Mouse (Mus musculus): ENCODE data around the gene Magix. TPM values are rescaled to one million over a fixed set of nuclear protein-coding genes. Genes with fewer than 3 reads are reported as not detected.

Gene Magix
- total and polyA plus RNA-seq, 2 experiments = 20.9 to 33.0 TPM

DNA sequence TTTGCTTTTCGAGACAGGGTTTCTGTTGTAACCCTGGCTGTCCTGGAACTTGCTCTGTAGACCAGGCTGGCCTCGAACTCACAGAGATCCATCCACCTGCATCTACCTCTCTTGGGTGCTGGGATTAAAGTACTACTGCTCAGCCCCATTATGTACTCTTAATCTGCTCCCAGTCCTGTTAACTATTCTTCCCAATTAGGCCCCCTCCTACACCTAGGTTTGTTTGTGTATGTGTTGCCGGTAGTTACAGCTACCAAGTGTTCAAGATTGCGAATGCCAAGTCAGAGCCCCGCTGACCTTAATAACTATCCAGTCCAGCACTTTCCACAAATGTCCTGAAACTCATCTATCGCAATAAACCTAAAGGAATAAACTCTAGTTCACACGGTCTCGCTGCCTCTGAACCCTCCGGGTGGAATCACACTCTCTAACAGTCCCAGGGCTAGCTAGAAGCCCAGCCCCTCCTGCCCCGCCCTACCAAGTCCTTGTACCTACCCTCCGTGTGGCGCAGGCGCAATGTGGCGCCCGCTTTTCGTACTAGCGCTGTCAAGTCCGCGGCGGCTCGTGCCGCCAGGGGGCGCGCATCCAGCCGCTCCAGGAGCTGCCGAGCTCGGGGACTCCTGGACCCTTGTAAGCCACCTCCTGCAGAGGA lies 1.5 kb downstream of the Magix start:
- Histone ChIP-seq H3K79me2 (ENCODE audit: control insufficient read depth, insufficient read depth, low read length) (no peaks in the 10 kb centered on the region), H3K4me3 (ENCODE audit: insufficient read depth, low read depth, low read length) (peak overlapping the region; percentile 51), H3K36me3 (ENCODE audit: control insufficient read depth, insufficient read depth, low read length) (no peaks in the 10 kb centered on the region), H3K4me1 (ENCODE audit: control insufficient read depth, insufficient read depth, low read length) (no peaks in the 10 kb centered on the region), H3K9ac (ENCODE audit: low read depth, low read length) (peak overlapping the region; percentile 65), H3K27ac (replicated peaks; ENCODE audit: insufficient read depth, low read depth, low read length) (peak overlapping the region; percentile 94), H3K27me3 (ENCODE audit: control insufficient read depth, insufficient read depth, low read length) (no peaks in the 10 kb centered on the region)
- WGBS = 3% methylated on average over 27 of the region's 27 CpGs
- DNase-seq (ENCODE audit: extremely low read depth, low read depth, low spot score) = peak; percentile 73
- TF ChIP-seq CTCF (IDR thresholded peaks at IDR 0.05; ENCODE audit: low read depth, low read length) = peak; percentile 74
- no peak for TF ChIP-seq POLR2A (IDR thresholded peaks at IDR 0.05; ENCODE audit: extremely low read depth, insufficient read depth, low read length)

DNA sequence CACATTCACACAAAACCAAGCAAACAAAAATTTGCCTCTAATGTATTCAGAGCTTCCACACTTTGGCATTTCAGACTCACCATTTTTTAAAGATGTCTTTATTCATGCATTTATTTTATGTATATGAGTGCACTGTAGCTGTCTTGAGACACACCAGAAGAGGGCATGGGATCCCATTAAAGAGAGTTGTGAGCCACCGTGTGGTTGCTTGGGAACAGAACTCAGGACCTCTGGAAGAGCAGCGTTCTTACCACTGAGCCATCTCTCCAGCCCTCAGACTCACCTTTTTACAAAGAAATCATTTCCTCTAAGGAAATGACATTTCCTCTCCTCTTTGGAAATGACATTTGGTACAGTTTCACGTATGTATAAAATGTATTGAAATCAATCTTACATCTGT lies 2.1 kb downstream of the Magix start:
- Histone ChIP-seq H3K4me1 (ENCODE audit: control insufficient read depth, insufficient read depth, low read length) (no peaks in the 10 kb centered on the region), H3K4me3 (ENCODE audit: insufficient read depth, low read depth, low read length) (no peak overlapping the region), H3K79me2 (ENCODE audit: control insufficient read depth, insufficient read depth, low read length) (no peaks in the 10 kb centered on the region), H3K27me3 (ENCODE audit: control insufficient read depth, insufficient read depth, low read length) (no peaks in the 10 kb centered on the region), H3K27ac (replicated peaks; ENCODE audit: insufficient read depth, low read depth, low read length) (no peak overlapping the region), H3K9ac (ENCODE audit: low read depth, low read length) (no peak overlapping the region), H3K36me3 (ENCODE audit: control insufficient read depth, insufficient read depth, low read length) (no peaks in the 10 kb centered on the region)
- 40% methylated on average over 3 of the region's 3 CpGs for WGBS
- no peak for TF ChIP-seq CTCF (IDR thresholded peaks at IDR 0.05; ENCODE audit: low read depth, low read length)
- TF ChIP-seq POLR2A (IDR thresholded peaks at IDR 0.05; ENCODE audit: extremely low read depth, insufficient read depth, low read length) = no peak
- DNase-seq (ENCODE audit: extremely low read depth, low read depth, low spot score) = no peak

DNA sequence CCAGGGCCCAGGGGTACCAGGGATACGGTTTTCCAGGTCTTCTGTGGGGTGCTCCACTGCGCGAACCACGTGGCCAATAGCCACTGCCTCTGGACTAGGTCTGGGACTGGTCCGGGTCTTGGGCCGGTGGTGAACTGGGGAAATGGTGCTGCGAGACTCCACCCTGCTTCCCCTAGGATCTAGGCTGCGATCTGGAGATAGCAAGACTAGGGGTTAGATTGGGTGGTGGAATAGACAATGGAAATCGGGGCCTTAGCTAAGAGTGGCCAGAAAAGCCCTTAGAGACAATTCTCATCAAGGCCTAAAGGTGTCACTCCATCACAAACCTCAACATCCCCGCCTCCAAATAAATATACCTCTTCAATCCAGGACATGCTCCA lies 6.1 kb downstream of the Magix start:
- no peak for TF ChIP-seq CTCF (IDR thresholded peaks at IDR 0.05; ENCODE audit: low read depth, low read length)
- Histone ChIP-seq H3K4me3 (ENCODE audit: insufficient read depth, low read depth, low read length) (no peak overlapping the region), H3K9ac (ENCODE audit: low read depth, low read length) (no peak overlapping the region)

DNA sequence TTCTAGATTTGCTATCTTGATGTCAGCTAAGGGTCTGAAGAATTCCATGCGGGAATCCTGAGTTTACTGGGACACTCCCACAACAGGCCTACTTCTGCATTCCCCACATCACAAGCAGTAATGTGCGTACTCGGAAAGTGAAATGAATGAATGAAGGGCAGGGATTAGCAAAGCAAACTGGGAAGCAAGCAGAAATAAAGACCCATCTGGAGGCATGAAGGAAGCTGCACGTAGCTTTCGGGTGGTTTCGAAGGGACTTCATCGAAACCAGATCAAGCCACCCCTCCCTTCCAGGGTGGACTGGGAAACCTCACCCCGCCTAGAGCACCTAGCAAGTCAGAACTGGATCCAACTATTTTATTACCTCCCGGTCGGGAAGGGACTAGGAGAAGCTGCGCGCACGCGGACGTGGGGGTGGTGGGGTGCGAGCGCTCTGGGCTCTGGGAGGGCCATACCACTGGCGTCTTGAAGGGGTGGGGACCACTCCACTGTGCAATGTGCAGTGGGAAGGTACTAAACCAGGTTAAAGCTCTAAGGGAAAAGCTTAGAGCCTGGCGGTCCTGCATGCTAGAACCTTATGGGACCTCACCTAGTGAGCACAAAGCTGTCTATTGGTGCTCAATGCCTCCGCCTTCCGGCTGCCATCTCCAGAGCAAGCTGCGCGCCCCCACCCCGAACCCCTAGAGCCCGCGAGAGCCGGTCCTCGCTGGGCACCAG lies 6.6 kb downstream of the Magix start:
- Histone ChIP-seq H3K4me1 (ENCODE audit: control insufficient read depth, insufficient read depth, low read length) (no peaks in the 10 kb centered on the region; the same call in 1 of the 2 replicates), H3K79me2 (ENCODE audit: control insufficient read depth, insufficient read depth, low read length) (no peaks in the 10 kb centered on the region), H3K9ac (ENCODE audit: low read depth, low read length) (no peak overlapping the region), H3K36me3 (ENCODE audit: control insufficient read depth, insufficient read depth, low read length) (no peaks in the 10 kb centered on the region), H3K4me3 (ENCODE audit: insufficient read depth, low read depth, low read length) (no peak overlapping the region), H3K27me3 (ENCODE audit: control insufficient read depth, insufficient read depth, low read length) (no peaks in the 10 kb centered on the region), H3K27ac (replicated peaks; ENCODE audit: insufficient read depth, low read depth, low read length) (no peak overlapping the region)
- TF ChIP-seq CTCF (IDR thresholded peaks at IDR 0.05; ENCODE audit: low read depth, low read length) (no peak), POLR2A (IDR thresholded peaks at IDR 0.05; ENCODE audit: extremely low read depth, insufficient read depth, low read length) (no peak)
- DNase-seq (ENCODE audit: extremely low read depth, low read depth, low spot score) = no peak
- 72% methylated on average over 22 of the region's 28 CpGs for WGBS

More for the DNA sequence above, 6.1 kb downstream of the Magix start:
- 64% methylated on average over 10 of the region's 10 CpGs for WGBS
- H3K27me3 ChIP-seq (ENCODE audit: control insufficient read depth, insufficient read depth, low read length) = no peaks in the 10 kb centered on the region
- H3K79me2 ChIP-seq (ENCODE audit: control insufficient read depth, insufficient read depth, low read length) = no peaks in the 10 kb centered on the region
- no peaks in the 10 kb centered on the region for H3K36me3 ChIP-seq (ENCODE audit: control insufficient read depth, insufficient read depth, low read length)
- no peak overlapping the region for H3K27ac ChIP-seq (replicated peaks; ENCODE audit: insufficient read depth, low read depth, low read length)
- DNase-seq (ENCODE audit: extremely low read depth, low read depth, low spot score) = no peak
- H3K4me1 ChIP-seq (ENCODE audit: control insufficient read depth, insufficient read depth, low read length) = no peaks in the 10 kb centered on the region; the same call in 1 of the 2 replicates

DNA sequence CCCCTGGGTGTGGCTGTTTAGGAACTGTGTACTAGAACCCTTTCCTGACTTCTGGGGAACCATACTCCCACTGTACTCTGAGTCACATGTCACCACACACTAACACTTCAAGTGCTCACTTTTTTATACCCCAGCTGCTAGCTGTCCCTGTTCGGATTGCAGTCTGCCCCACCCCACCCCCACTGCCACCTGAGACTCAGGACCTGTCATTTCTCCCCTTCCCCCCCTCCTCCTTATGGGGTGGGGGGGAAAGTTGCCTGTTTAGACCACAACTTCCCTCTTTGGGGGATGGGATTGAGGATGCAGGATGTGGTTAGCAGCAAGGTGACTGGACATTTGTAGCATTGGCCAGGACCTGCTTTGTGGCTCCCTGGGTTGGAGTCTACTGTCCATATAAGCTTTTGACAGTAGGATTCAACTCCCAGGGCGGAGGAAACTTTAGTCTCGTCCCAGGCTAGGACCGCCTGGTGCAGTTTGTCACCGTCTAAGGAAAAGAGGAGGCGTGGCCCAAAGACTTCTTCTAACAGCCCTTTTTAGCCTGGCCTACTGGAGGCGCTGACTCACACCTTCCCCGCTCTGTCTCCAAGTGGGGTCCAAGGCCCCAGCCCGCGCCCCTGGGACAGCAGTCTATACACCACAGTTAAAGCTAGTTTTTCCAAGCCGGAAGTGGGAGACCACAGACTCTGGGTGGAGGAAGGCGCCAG lies 7.3 kb downstream of the Magix start:
- TF ChIP-seq POLR2A (IDR thresholded peaks at IDR 0.05; ENCODE audit: extremely low read depth, insufficient read depth, low read length) = no peak
- TF ChIP-seq CTCF (IDR thresholded peaks at IDR 0.05; ENCODE audit: low read depth, low read length) = no peak
- Histone ChIP-seq H3K27ac (replicated peaks; ENCODE audit: insufficient read depth, low read depth, low read length) (no peak overlapping the region), H3K9ac (ENCODE audit: low read depth, low read length) (no peak overlapping the region), H3K4me3 (ENCODE audit: insufficient read depth, low read depth, low read length) (no peak overlapping the region), H3K4me1 (ENCODE audit: control insufficient read depth, insufficient read depth, low read length) (no peaks in the 10 kb centered on the region; the same call in 1 of the 2 replicates), H3K36me3 (ENCODE audit: control insufficient read depth, insufficient read depth, low read length) (no peaks in the 10 kb centered on the region), H3K27me3 (ENCODE audit: control insufficient read depth, insufficient read depth, low read length) (no peaks in the 10 kb centered on the region), H3K79me2 (ENCODE audit: control insufficient read depth, insufficient read depth, low read length) (no peaks in the 10 kb centered on the region)
- no peak for DNase-seq (ENCODE audit: extremely low read depth, low read depth, low spot score)
- WGBS = 68% methylated on average over 12 of the region's 12 CpGs
